ENCODE assay signal across 14 mouse cellular contexts in the genomic region with DNA sequence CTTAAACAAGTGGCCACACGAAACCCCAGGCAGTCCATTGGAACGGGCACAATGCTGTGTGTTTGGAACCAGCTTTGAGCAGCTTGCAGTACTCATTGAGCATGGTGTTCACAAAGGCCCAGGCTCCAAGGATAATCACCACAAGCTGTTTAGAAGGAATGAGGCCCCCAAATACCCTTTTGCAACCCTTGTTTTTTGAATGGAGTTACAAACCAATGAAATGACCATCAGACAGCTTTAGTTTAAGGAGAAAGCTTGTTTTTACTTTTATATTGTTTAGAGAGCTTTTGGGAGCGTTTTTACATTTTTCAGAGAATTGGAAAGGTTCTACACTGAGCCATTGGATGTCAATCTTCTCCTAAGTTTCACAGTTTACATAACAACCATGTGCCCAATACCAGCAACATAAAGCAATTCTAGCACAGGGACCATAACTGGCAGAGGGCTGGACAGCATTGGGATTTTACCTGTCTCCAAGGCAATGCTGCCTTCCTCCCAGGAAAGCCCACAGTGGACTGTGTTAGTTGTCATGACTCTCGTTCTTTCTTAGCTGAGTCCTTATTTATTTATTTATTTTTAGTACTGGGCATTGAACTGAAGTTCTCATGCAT.
A peak's percentile ranks its signal among the peaks of the same experiment; 100 is the strongest.
DNase-seq lines count a peak whose midpoint lies in the region; ATAC-seq and TF ChIP-seq lines count a peak whose summit lies in the region.
"Had no signal": no experiment of that assay in that cellular context is flagged by ENCODE, and none has a peak within 500 bp of the region (broad histone marks: within the 10 kb centered on the region; RNA-seq: fewer than 3 reads in every experiment).

No protein-coding gene starts in this region.

- H3K4me2 ChIP-seq in hindbrain, embryonic 11.5 days (replicated peaks; ENCODE audit: low read depth, low read length), result no peak overlapping the region
- no peak overlapping the region; the same call in 1 of the 2 replicates for H3K4me2 ChIP-seq in forebrain, postnatal 0 days (ENCODE audit: low read depth)
- H3K4me2 ChIP-seq in midbrain, postnatal 0 days (ENCODE audit: low read depth, low read length, poor library complexity, severe bottlenecking), result no peak overlapping the region
- H3K4me2 ChIP-seq: embryonic facial prominence, embryonic 12.5 days; limb, embryonic 13.5 days had no signal

- no peak overlapping the region for H3K9ac ChIP-seq in hindbrain, embryonic 11.5 days (ENCODE audit: low read depth, low read length)
- no peak overlapping the region for H3K9ac ChIP-seq in forebrain, postnatal 0 days
- no peak overlapping the region for H3K9ac ChIP-seq in midbrain, postnatal 0 days (replicated peaks; ENCODE audit: low read length, poor library complexity, severe bottlenecking)
- H3K9ac ChIP-seq: embryonic facial prominence, embryonic 12.5 days; limb, embryonic 13.5 days had no signal

- ATAC-seq in hindbrain, embryonic 11.5 days (ENCODE audit: low FRiP score), result peak; percentile 79
- ATAC-seq in forebrain, postnatal 0 days, result peak; percentile 88
- peak; percentile 44; the same call in 1 of the 2 replicates for ATAC-seq in midbrain, postnatal 0 days (ENCODE audit: low FRiP score)

- 42% methylated on average over 4 of the region's 4 CpGs for WGBS in hindbrain, embryonic 11.5 days
- WGBS in hindbrain, embryonic 10.5 days, result 40% methylated on average over 4 of the region's 4 CpGs
- 15% methylated on average over 4 of the region's 4 CpGs for WGBS in forebrain, postnatal 0 days
- 15% methylated on average over 4 of the region's 4 CpGs for WGBS in midbrain, postnatal 0 days

- no peak overlapping the region for H3K27ac ChIP-seq in hindbrain, embryonic 11.5 days (ENCODE audit: low read depth, low read length)
- H3K27ac ChIP-seq in hindbrain, embryonic 10.5 days, result no peak overlapping the region
- H3K27ac ChIP-seq in forebrain, postnatal 0 days (ENCODE audit: low read depth, low read length), result 0 out of 2 replicates have a peak overlapping the region, but pooled peaks have one; percentile 51
- no peak overlapping the region for H3K27ac ChIP-seq in midbrain, postnatal 0 days (ENCODE audit: low read depth, low read length)
- H3K27ac ChIP-seq: embryonic facial prominence, embryonic 12.5 days; limb, embryonic 13.5 days had no signal

- H3K27me3 ChIP-seq in hindbrain, embryonic 11.5 days (ENCODE audit: control insufficient read depth, insufficient read depth, low read length), result no peaks in the 10 kb centered on the region
- peaks cover 19% of the 10 kb centered on the region for H3K27me3 ChIP-seq in hindbrain, embryonic 10.5 days (ENCODE audit: insufficient read depth, poor library complexity, severe bottlenecking)
- H3K27me3 ChIP-seq in forebrain, postnatal 0 days (ENCODE audit: insufficient read depth, low read length), result no peaks in the 10 kb centered on the region
- H3K27me3 ChIP-seq in midbrain, postnatal 0 days (ENCODE audit: insufficient read depth, low read length), result no peaks in the 10 kb centered on the region
- H3K27me3 ChIP-seq: embryonic facial prominence, embryonic 12.5 days; limb, embryonic 13.5 days; megakaryocyte, embryonic 14.5 days had no signal

- H3K9me3 ChIP-seq in hindbrain, embryonic 11.5 days (ENCODE audit: control insufficient read depth, low read length), result no peaks in the 10 kb centered on the region
- no peaks in the 10 kb centered on the region for H3K9me3 ChIP-seq in hindbrain, embryonic 10.5 days
- H3K9me3 ChIP-seq in forebrain, postnatal 0 days (ENCODE audit: low read length), result no peaks in the 10 kb centered on the region
- no peaks in the 10 kb centered on the region for H3K9me3 ChIP-seq in midbrain, postnatal 0 days (ENCODE audit: low read length)
- H3K9me3 ChIP-seq: embryonic facial prominence, embryonic 12.5 days; limb, embryonic 13.5 days; megakaryocyte, embryonic 14.5 days had no signal

- H3K36me3 ChIP-seq in hindbrain, embryonic 11.5 days (ENCODE audit: control insufficient read depth, insufficient read depth, low read length), result no peaks in the 10 kb centered on the region
- H3K36me3 ChIP-seq in hindbrain, embryonic 10.5 days, result no peaks in the 10 kb centered on the region
- H3K36me3 ChIP-seq in forebrain, postnatal 0 days (ENCODE audit: insufficient read depth), result no peaks in the 10 kb centered on the region
- H3K36me3 ChIP-seq in midbrain, postnatal 0 days (ENCODE audit: insufficient read depth, low read length), result no peaks in the 10 kb centered on the region
- H3K36me3 ChIP-seq: embryonic facial prominence, embryonic 12.5 days; limb, embryonic 13.5 days had no signal

- no peak overlapping the region for H3K4me3 ChIP-seq in hindbrain, embryonic 11.5 days (ENCODE audit: low read depth, low read length)
- H3K4me3 ChIP-seq in hindbrain, embryonic 10.5 days, result no peak overlapping the region
- H3K4me3 ChIP-seq in forebrain, postnatal 0 days (ENCODE audit: low read depth, low read length), result no peak overlapping the region
- no peak overlapping the region for H3K4me3 ChIP-seq in midbrain, postnatal 0 days (ENCODE audit: low read depth, low read length)
- H3K4me3 ChIP-seq: embryonic facial prominence, embryonic 12.5 days; limb, embryonic 13.5 days; megakaryocyte, embryonic 14.5 days had no signal

- intact Hi-C loops in heart, postnatal 25 days (cut with DNase I), result no loop called here

- peak; percentile 28 for DNase-seq in hindbrain, embryonic 11.5 days (ENCODE audit: low spot score)
- no peak for DNase-seq in hindbrain, embryonic 10.5 days (ENCODE audit: low spot score)
- peak; percentile 16 for DNase-seq in brain, embryonic 18.5 days (ENCODE audit: low read depth, low spot score)
- DNase-seq in forebrain, postnatal 0 days, result no peak
- DNase-seq in midbrain, postnatal 0 days (ENCODE audit: low spot score), result peak; percentile 54
- no peak for DNase-seq in cerebellum, postnatal 25 days
- DNase-seq in heart, postnatal 25 days (ENCODE audit: low spot score), result no peak
- no peak for DNase-seq in frontal cortex, postnatal 36 days (ENCODE audit: low spot score in 2 of 2)
- DNase-seq: adrenal gland, postnatal 10 days; kidney, postnatal 10 days; lung, adult 2 months had no signal

- 0 out of 2 replicates have a peak, but pooled peaks cover 5% of the 10 kb centered on the region for H3K4me1 ChIP-seq in hindbrain, embryonic 11.5 days (replicated peaks; ENCODE audit: control insufficient read depth, insufficient read depth, low read length)
- peaks cover 16% of the 10 kb centered on the region for H3K4me1 ChIP-seq in hindbrain, embryonic 10.5 days (replicated peaks)
- H3K4me1 ChIP-seq in forebrain, postnatal 0 days (ENCODE audit: insufficient read depth), result peaks cover 4% of the 10 kb centered on the region; the same call in 1 of the 2 replicates
- H3K4me1 ChIP-seq in midbrain, postnatal 0 days (ENCODE audit: insufficient read depth, low read length), result no peaks in the 10 kb centered on the region
- H3K4me1 ChIP-seq: embryonic facial prominence, embryonic 12.5 days had no signal

- no peak for TF ChIP-seq CTCF in forebrain, postnatal 0 days (IDR thresholded peaks at IDR 0.05; ENCODE audit: low read depth)
- no peak for TF ChIP-seq CTCF in midbrain, postnatal 0 days (IDR thresholded peaks at IDR 0.05)

Comparison
In these comparisons a context has a peak if more than half of its experiments do, and no peak if none do; other contexts are left out.
1. DNase-seq: peak in hindbrain, embryonic 11.5 days (single experiment), brain, embryonic 18.5 days (single experiment) and midbrain, postnatal 0 days (single experiment); none in hindbrain, embryonic 10.5 days (single experiment), forebrain, postnatal 0 days (single experiment), cerebellum, postnatal 25 days (0 of 2), heart, postnatal 25 days (single experiment) and frontal cortex, postnatal 36 days (0 of 2).
2. Peak in every context shown above with its lines, with median percentiles within 50 percentile points of each other: ATAC-seq.